Mouse (Mus musculus): ENCODE data around the gene Srrm4. TPM values are rescaled to one million over a fixed set of nuclear protein-coding genes. Genes with fewer than 3 reads are reported as not detected.

Srrm4 gene
- polyA plus RNA-seq, 1 experiment from 2014 or later, result 0.90 TPM

- Histone ChIP-seq H3K27me3 (ENCODE audit: insufficient read depth, poor library complexity, severe bottlenecking) (peaks cover 9% of the 10 kb centered on the region; the same call in 1 of the 2 replicates), H3K36me3 (no peaks in the 10 kb centered on the region), H3K9me3 (no peaks in the 10 kb centered on the region), H3K4me3 (no peak overlapping the region), H3K27ac (no peak overlapping the region), H3K4me1 (peaks cover 17% of the 10 kb centered on the region)
- 5% methylated on average over 9 of the region's 9 CpGs for WGBS
- DNase-seq (ENCODE audit: low spot score), result no peak
These were observed 22.0 kb downstream of the Srrm4 start for GRCm38 (mm10) chr5:116569629-116570028.

GRCm38 (mm10) chr5:116568050-116568449 lies 23.6 kb downstream of the Srrm4 start:
- H3K4me3 ChIP-seq, result no peak overlapping the region
- H3K27ac ChIP-seq, result no peak overlapping the region
- WGBS, result 78% methylated on average over 2 of the region's 2 CpGs
- H3K27me3 ChIP-seq (ENCODE audit: insufficient read depth, poor library complexity, severe bottlenecking), result peaks cover 9% of the 10 kb centered on the region; the same call in 1 of the 2 replicates
- peaks cover 17% of the 10 kb centered on the region for H3K4me1 ChIP-seq
- no peak for DNase-seq (ENCODE audit: low spot score)
- H3K36me3 ChIP-seq, result no peaks in the 10 kb centered on the region
- H3K9me3 ChIP-seq, result no peaks in the 10 kb centered on the region

GRCm38 (mm10) chr5:116567298-116567697 lies 24.3 kb downstream of the Srrm4 start:
- Histone ChIP-seq H3K36me3 (no peaks in the 10 kb centered on the region), H3K4me1 (peaks cover 17% of the 10 kb centered on the region), H3K27ac (no peak overlapping the region), H3K27me3 (ENCODE audit: insufficient read depth, poor library complexity, severe bottlenecking) (peaks cover 9% of the 10 kb centered on the region; the same call in 1 of the 2 replicates), H3K9me3 (no peaks in the 10 kb centered on the region), H3K4me3 (no peak overlapping the region)
- DNase-seq (ENCODE audit: low spot score), result no peak
- 90% methylated on average over 8 of the region's 8 CpGs for WGBS

GRCm38 (mm10) chr5:116566385-116567045 lies 25.1 kb downstream of the Srrm4 start:
- 0 out of 2 replicates have a peak, but pooled peaks cover 1% of the 10 kb centered on the region for H3K27me3 ChIP-seq (ENCODE audit: insufficient read depth, poor library complexity, severe bottlenecking)
- DNase-seq (ENCODE audit: low spot score), result no peak
- H3K9me3 ChIP-seq, result no peaks in the 10 kb centered on the region
- peaks cover 16% of the 10 kb centered on the region for H3K4me1 ChIP-seq
- no peak overlapping the region for H3K27ac ChIP-seq
- H3K4me3 ChIP-seq, result no peak overlapping the region
- no peaks in the 10 kb centered on the region for H3K36me3 ChIP-seq
- WGBS, result 78% methylated on average over 14 of the region's 14 CpGs

- 80% methylated on average over 9 of the region's 9 CpGs for WGBS
- H3K27ac ChIP-seq, result no peak overlapping the region
- no peaks in the 10 kb centered on the region for H3K9me3 ChIP-seq
These were observed 26.0 kb downstream of the Srrm4 start for GRCm38 (mm10) chr5:116565573-116565972.

GRCm38 (mm10) chr5:116564391-116564790 lies 27.2 kb downstream of the Srrm4 start:
- H3K4me1 ChIP-seq, result peaks cover 6% of the 10 kb centered on the region; the same call in 1 of the 2 replicates
- H3K36me3 ChIP-seq, result no peaks in the 10 kb centered on the region
- WGBS, result 83% methylated on average over 3 of the region's 3 CpGs
- no peak overlapping the region for H3K4me3 ChIP-seq
- no peaks in the 10 kb centered on the region for H3K27me3 ChIP-seq (ENCODE audit: insufficient read depth, poor library complexity, severe bottlenecking)
- H3K9me3 ChIP-seq, result no peaks in the 10 kb centered on the region
- no peak for DNase-seq (ENCODE audit: low spot score)
- no peak overlapping the region for H3K27ac ChIP-seq

More at GRCm38 (mm10) chr5:116565573-116565972, 26.0 kb downstream of the Srrm4 start:
- Histone ChIP-seq H3K36me3 (no peaks in the 10 kb centered on the region), H3K4me3 (no peak overlapping the region), H3K4me1 (peaks cover 10% of the 10 kb centered on the region; the same call in 1 of the 2 replicates), H3K27me3 (ENCODE audit: insufficient read depth, poor library complexity, severe bottlenecking) (no peaks in the 10 kb centered on the region)
- DNase-seq (ENCODE audit: low spot score), result no peak

- WGBS, result 59% methylated on average over 6 of the region's 6 CpGs
- no peak overlapping the region for H3K4me3 ChIP-seq
These were observed 27.9 kb downstream of the Srrm4 start for GRCm38 (mm10) chr5:116563713-116564112.

GRCm38 (mm10) chr5:116559091-116559490 lies 32.5 kb downstream of the Srrm4 start:
- no peak for DNase-seq (ENCODE audit: low spot score)
- Histone ChIP-seq H3K36me3 (no peaks in the 10 kb centered on the region), H3K4me1 (no peaks in the 10 kb centered on the region), H3K27ac (no peak overlapping the region), H3K4me3 (no peak overlapping the region), H3K9me3 (no peaks in the 10 kb centered on the region), H3K27me3 (ENCODE audit: insufficient read depth, poor library complexity, severe bottlenecking) (no peaks in the 10 kb centered on the region)
- WGBS, result 68% methylated on average over 7 of the region's 7 CpGs

More at GRCm38 (mm10) chr5:116563713-116564112, 27.9 kb downstream of the Srrm4 start:
- DNase-seq (ENCODE audit: low spot score), result no peak
- H3K4me1 ChIP-seq, result no peaks in the 10 kb centered on the region
- H3K36me3 ChIP-seq, result no peaks in the 10 kb centered on the region
- H3K9me3 ChIP-seq, result no peaks in the 10 kb centered on the region
- no peaks in the 10 kb centered on the region for H3K27me3 ChIP-seq (ENCODE audit: insufficient read depth, poor library complexity, severe bottlenecking)
- no peak overlapping the region for H3K27ac ChIP-seq

- Histone ChIP-seq H3K9me3 (no peaks in the 10 kb centered on the region), H3K4me1 (no peaks in the 10 kb centered on the region), H3K36me3 (no peaks in the 10 kb centered on the region), H3K27ac (no peak overlapping the region), H3K27me3 (ENCODE audit: insufficient read depth, poor library complexity, severe bottlenecking) (no peaks in the 10 kb centered on the region), H3K4me3 (no peak overlapping the region)
- no peak for DNase-seq (ENCODE audit: low spot score)
- 41% methylated on average over 8 of the region's 8 CpGs for WGBS
These were observed 35.0 kb downstream of the Srrm4 start for GRCm38 (mm10) chr5:116556614-116557013.

GRCm38 (mm10) chr5:116553868-116554267 lies 37.7 kb downstream of the Srrm4 start:
- Histone ChIP-seq H3K4me1 (no peaks in the 10 kb centered on the region), H3K27ac (no peak overlapping the region), H3K36me3 (no peaks in the 10 kb centered on the region), H3K4me3 (no peak overlapping the region), H3K27me3 (ENCODE audit: insufficient read depth, poor library complexity, severe bottlenecking) (no peaks in the 10 kb centered on the region), H3K9me3 (no peaks in the 10 kb centered on the region)
- 17% methylated on average over 5 of the region's 5 CpGs for WGBS
- DNase-seq (ENCODE audit: low spot score), result no peak

- no peaks in the 10 kb centered on the region for H3K4me1 ChIP-seq
- no peak overlapping the region for H3K4me3 ChIP-seq
- 62% methylated on average over 2 of the region's 2 CpGs for WGBS
- no peak overlapping the region for H3K27ac ChIP-seq
- H3K36me3 ChIP-seq, result no peaks in the 10 kb centered on the region
- DNase-seq (ENCODE audit: low spot score), result no peak
- no peaks in the 10 kb centered on the region for H3K9me3 ChIP-seq
- no peaks in the 10 kb centered on the region for H3K27me3 ChIP-seq (ENCODE audit: insufficient read depth, poor library complexity, severe bottlenecking)
These were observed 38.5 kb downstream of the Srrm4 start for GRCm38 (mm10) chr5:116553106-116553505.

GRCm38 (mm10) chr5:116552584-116552983 lies 39.0 kb downstream of the Srrm4 start:
- Histone ChIP-seq H3K4me1 (no peaks in the 10 kb centered on the region), H3K4me3 (no peak overlapping the region), H3K36me3 (no peaks in the 10 kb centered on the region), H3K9me3 (no peaks in the 10 kb centered on the region), H3K27ac (no peak overlapping the region), H3K27me3 (ENCODE audit: insufficient read depth, poor library complexity, severe bottlenecking) (no peaks in the 10 kb centered on the region)
- DNase-seq (ENCODE audit: low spot score), result no peak

GRCm38 (mm10) chr5:116545746-116546145 lies 45.9 kb downstream of the Srrm4 start:
- no peak for DNase-seq (ENCODE audit: low spot score)
- H3K27ac ChIP-seq, result no peak overlapping the region
- no peaks in the 10 kb centered on the region for H3K36me3 ChIP-seq
- no peaks in the 10 kb centered on the region for H3K4me1 ChIP-seq
- H3K4me3 ChIP-seq, result no peak overlapping the region
- no peaks in the 10 kb centered on the region for H3K9me3 ChIP-seq
- 35% methylated on average over 11 of the region's 11 CpGs for WGBS
- H3K27me3 ChIP-seq (ENCODE audit: insufficient read depth, poor library complexity, severe bottlenecking), result no peaks in the 10 kb centered on the region

- peaks cover 16% of the 10 kb centered on the region for H3K4me1 ChIP-seq
- no peaks in the 10 kb centered on the region for H3K36me3 ChIP-seq
- DNase-seq (ENCODE audit: low spot score), result no peak
- H3K4me3 ChIP-seq, result no peak overlapping the region
- no peaks in the 10 kb centered on the region for H3K9me3 ChIP-seq
- H3K27ac ChIP-seq, result no peak overlapping the region
- WGBS, result 50% methylated on average over 7 of the region's 7 CpGs
- H3K27me3 ChIP-seq (ENCODE audit: insufficient read depth, poor library complexity, severe bottlenecking), result no peaks in the 10 kb centered on the region
These were observed 49.3 kb downstream of the Srrm4 start for GRCm38 (mm10) chr5:116542317-116542716.
